Mouse (Mus musculus) bone marrow macrophage, adult 2 months (primary cell): Measurements from ENCODE around the gene Ncs1. TPM values are rescaled to one million over a fixed set of nuclear protein-coding genes. Genes with fewer than 3 reads are reported as not detected.

Experiments
- H3K27ac ChIP-seq: 2 replicates; pipeline ENCODE4 v1.5.1; 2012; ENCODE audit warnings: low read depth, low read length; ENCODE audit not compliant: insufficient read depth
- H3K4me1 ChIP-seq: 2 replicates; pipeline ENCODE4 v1.6.1; 2012; ENCODE audit warnings: low read length; ENCODE audit not compliant: control insufficient read depth, insufficient read depth
- H3K4me3 ChIP-seq: 2 replicates; pipeline ENCODE4 v1.5.1; 2012; ENCODE audit warnings: mild to moderate bottlenecking, low read length, moderate library complexity; ENCODE audit not compliant: insufficient read depth
- CTCF ChIP-seq: IDR thresholded peaks from 2 replicates; pipeline ENCODE4 v1.5.1; 2012; ENCODE audit warnings: low read depth, mild to moderate bottlenecking, low read length, moderate library complexity
- POLR2A ChIP-seq: IDR thresholded peaks from 2 replicates; pipeline ENCODE4 v1.6.1; 2012; ENCODE audit warnings: mild to moderate bottlenecking, low read depth, low read length, borderline replicate concordance
- polyA plus RNA-seq: library from polyadenylated mRNA; stranded (reverse); fragments of >200 nt; gene quantifications from 2 replicates; pipeline ENCODE4 v1.2.4, GENCODE M21; 2012; ENCODE audit not compliant: missing spikeins, insufficient read depth, insufficient read length

The Ncs1 gene
- polyA plus RNA-seq, 1 experiment, result 2.5 TPM

DNA sequence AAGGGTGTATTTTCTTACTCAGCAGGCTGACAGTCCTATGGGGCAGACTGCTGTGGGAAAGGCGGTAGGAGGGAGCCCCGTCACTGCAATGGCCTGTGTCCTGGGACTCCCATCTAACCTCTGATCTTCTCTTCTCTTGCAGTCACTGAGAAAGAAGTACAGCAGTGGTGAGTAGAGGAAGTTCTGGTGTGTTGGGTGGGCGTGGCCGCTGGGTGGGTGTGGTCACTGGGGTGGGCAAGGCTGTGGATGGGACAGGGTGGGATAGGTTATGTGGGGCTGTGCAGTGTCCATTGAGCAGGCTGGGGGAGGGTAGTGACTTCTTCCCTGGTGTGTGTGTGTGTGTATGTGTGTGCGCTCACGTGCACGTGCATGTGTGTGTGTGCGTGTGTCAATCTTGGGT is 24.8 kb downstream of the Ncs1 start:
- Histone ChIP-seq H3K4me1 (peaks cover 3% of the 10 kb centered on the region; the same call in 1 of the 2 replicates), H3K27ac (no peak overlapping the region), H3K4me3 (no peak overlapping the region)
- TF ChIP-seq CTCF, result no peak
- TF ChIP-seq POLR2A, result no peak

DNA sequence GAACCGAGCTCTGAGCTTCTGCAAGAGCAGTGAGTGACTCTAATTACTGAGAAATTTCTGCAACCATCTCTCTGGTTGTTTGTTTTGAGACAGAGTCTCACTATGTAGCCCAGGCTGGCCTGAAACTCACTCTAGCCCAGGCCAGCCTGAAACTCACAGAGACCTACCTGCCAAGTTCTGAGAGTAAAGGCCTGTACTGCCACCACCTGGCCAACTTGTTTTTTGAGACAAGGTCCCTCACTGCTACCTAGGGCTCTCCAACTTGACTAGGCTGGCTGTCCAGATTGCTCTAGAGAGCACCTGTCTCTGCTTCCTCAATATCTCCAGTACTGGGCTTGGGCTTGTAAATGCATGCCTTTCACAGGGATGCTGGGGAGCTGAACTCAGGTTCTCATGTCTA is 25.4 kb downstream of the Ncs1 start:
- TF ChIP-seq POLR2A, result no peak
- TF ChIP-seq CTCF, result no peak
- no peak overlapping the region for H3K27ac ChIP-seq
- H3K4me3 ChIP-seq, result no peak overlapping the region
- H3K4me1 ChIP-seq, result peaks cover 3% of the 10 kb centered on the region; the same call in 1 of the 2 replicates

DNA sequence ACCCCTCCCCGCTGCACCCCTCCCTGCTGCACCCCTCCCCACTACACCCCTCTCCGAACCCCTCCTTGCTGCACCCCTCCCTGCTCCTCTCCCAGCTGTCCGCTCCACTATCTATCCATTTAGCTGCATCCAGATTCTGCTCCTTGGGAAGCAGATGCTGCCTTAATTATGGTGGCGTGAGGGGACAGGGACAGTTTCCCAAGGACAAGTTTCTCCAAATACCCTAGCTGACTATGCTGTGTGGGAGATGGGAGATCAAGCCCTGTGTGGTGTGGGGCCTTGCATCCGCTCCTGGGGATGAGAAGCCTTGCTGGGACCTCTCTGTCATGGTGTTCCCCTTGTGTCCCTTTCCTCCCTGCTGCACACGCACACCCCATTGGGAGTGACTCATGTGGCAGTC is 29.4 kb downstream of the Ncs1 start:
- no peak for TF ChIP-seq POLR2A
- TF ChIP-seq CTCF, result no peak
- H3K27ac ChIP-seq, result no peak overlapping the region
- H3K4me1 ChIP-seq, result no peaks in the 10 kb centered on the region
- H3K4me3 ChIP-seq, result no peak overlapping the region

DNA sequence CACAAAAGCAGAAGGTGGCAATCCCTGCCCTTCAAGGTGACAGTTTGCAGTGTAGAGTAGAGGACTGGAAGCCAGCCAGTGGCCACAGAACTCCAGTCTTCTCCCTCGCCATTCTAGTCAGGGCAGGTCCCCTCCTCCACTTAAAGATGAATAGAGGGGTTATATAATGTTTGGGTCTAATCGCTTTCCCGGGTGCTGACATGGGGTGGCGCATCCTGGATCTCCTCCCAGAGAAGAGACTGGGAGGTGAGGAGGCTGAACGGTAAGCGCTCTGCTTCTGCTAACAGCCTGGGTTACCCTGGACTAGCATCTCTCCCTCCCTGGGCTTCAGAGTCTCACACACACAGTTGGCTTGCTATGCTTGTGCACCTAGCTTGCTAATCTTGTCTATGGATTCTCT is 32.2 kb downstream of the Ncs1 start:
- H3K27ac ChIP-seq, result no peak overlapping the region
- TF ChIP-seq POLR2A, result no peak
- no peak for TF ChIP-seq CTCF
- H3K4me3 ChIP-seq, result no peak overlapping the region
- no peaks in the 10 kb centered on the region for H3K4me1 ChIP-seq

DNA sequence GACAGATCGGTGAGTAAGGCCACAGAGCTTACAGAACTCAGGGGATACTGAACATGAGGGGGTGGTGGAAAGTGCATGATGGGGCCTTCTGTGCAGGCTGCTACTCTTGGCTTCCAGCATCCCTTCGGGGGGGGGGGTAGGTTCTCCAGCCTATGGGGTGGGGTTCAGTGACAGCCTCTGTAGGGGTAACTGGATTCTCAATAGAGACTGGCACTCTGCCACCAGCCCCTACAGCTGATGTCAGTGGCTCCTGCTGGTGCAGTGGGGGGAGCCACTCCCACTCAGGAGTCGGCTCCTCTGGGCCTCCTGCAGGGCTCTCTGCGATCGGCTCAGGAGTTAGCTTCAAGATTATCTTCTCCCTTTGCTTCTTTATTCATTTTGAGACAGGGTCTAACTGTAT is 32.9 kb downstream of the Ncs1 start:
- no peak overlapping the region for H3K27ac ChIP-seq
- TF ChIP-seq CTCF, result no peak
- TF ChIP-seq POLR2A, result no peak
- no peaks in the 10 kb centered on the region for H3K4me1 ChIP-seq
- no peak overlapping the region for H3K4me3 ChIP-seq

DNA sequence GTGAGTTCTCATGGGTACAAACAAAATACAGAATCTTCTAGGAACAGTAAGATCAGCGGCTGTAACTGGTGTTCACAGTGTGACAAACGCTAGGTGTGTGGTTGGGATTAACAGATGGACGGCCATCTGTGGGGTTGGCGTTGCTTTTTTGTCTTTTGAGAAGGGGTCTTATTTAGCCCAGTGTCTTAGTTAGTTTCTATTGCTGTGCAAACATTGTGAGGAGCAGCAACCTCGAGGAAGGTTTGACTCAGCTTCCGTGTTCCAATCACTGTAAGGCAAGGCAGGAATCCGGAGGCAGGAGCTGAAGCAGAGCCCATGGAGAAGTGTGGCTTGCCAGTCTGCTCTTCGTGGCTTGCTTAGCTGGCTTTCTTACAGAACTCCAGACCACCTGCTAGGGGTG is 35.5 kb downstream of the Ncs1 start:
- no peak overlapping the region for H3K4me3 ChIP-seq
- no peaks in the 10 kb centered on the region for H3K4me1 ChIP-seq
- TF ChIP-seq POLR2A, result no peak
- no peak for TF ChIP-seq CTCF
- H3K27ac ChIP-seq, result no peak overlapping the region

DNA sequence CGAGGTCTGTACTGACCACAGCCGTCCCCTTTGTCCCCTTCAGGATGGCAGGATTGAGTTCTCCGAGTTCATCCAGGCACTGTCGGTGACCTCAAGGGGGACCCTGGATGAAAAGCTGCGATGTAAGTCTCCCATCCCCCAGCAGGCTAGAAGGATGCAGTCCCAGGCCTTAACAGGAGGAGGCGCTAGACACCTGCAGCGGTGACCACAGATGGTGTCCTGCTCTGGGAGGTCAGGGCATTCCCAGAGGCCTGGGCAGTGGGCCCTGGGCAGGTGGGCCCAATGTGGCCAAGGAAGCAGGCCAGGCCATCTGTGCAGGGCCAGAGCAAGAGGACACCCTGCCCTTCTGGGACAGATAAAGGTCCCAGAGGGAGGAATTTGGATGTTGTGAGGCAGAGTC is 36.6 kb downstream of the Ncs1 start:
- Histone ChIP-seq H3K4me3 (no peak overlapping the region), H3K4me1 (no peaks in the 10 kb centered on the region), H3K27ac (no peak overlapping the region)
- TF ChIP-seq CTCF (peak; percentile 13; the same call in 1 of the 2 replicates), POLR2A (no peak)

DNA sequence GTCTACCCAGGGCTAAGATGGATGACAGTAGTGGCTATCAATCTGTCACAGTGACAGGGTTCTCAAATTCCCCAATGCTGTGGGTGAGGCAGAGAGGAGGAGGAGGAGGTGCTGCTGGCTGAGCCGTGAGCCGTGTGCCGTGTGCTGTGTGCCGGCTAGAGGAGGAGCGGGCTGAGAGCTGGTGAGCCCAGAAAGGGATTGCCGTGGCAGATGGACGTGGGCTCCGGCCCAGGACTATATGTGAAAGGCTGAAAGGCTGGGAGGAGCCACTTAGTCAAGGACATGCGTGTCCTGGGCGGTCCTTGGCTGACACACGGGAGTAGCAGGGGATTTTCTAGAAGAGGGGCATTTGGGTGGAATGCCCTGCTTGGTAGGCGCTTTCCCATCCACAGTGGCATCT is 37.3 kb downstream of the Ncs1 start:
- Histone ChIP-seq H3K4me3 (no peak overlapping the region), H3K27ac (no peak overlapping the region), H3K4me1 (no peaks in the 10 kb centered on the region)
- TF ChIP-seq POLR2A (no peak), CTCF (no peak)

DNA sequence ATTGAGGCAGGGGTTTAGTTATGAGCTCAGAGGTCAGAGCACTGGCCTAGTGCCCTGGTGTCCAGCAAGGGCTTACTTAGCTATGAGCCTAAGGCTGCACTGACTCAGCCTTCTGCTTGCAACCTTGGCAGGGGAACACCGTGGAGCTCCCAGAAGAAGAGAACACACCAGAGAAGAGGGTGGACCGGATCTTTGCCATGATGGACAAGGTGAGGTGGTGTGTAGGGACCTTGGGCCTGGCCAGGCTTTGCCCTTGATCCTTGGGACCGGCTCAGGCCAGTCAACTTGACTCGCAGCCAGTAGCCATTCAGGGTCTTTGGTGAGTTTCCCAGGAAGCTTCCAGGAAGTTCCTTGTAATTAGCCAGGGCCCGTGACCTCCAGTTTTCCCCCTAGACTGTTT is 38.9 kb downstream of the Ncs1 start:
- no peak overlapping the region for H3K4me3 ChIP-seq

DNA sequence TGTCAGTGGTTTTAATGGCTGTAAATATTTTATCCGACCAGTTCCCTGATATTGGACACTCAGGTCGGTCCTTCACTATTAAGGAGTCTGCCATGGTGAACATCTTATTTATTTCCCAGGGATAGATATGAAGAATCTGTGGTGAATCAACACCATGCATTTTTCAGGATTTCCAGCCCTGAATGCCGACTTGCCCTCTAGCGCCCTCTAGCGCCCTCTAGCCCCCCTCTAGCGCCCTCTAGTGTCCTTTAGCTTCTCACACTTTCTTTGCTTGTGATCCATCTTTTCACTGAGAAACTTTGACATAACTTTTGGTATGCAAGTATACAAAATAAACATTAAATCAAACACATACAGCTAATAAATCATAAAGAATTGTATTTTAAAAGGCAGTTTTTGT is 45.8 kb downstream of the Ncs1 start:
- Histone ChIP-seq H3K4me1 (no peaks in the 10 kb centered on the region), H3K27ac (no peak overlapping the region), H3K4me3 (no peak overlapping the region)
- TF ChIP-seq CTCF (peak; percentile 100), POLR2A (no peak)

More for the DNA sequence above, 38.9 kb downstream of the Ncs1 start:
- no peak overlapping the region for H3K27ac ChIP-seq
- no peaks in the 10 kb centered on the region for H3K4me1 ChIP-seq
- TF ChIP-seq CTCF (no peak), POLR2A (no peak)

DNA sequence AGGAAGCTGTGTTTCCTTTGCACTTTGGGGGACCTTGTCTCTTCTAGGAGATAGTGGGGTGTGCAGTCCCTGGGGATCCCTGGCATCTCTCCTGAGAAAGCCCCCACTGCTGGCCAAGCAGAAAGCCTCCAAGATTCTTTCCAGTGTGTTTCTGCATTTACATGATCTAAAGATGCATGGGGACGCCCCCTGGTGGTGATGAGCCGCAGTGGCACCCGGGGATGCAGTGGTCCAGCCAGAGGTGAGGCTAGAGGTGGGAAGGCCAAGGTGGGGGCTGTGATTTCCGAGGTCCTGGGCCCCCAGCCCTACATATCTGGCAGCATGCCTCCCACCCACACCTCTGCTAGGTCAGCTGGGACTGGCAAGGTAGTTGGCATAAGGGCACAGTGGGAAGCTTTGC is 49.4 kb downstream of the Ncs1 start:
- Histone ChIP-seq H3K4me1 (peaks cover 4% of the 10 kb centered on the region), H3K4me3 (no peak overlapping the region), H3K27ac (no peak overlapping the region)
- TF ChIP-seq CTCF (peak; percentile 88), POLR2A (no peak)
